Mouse (Mus musculus) limb, embryonic 12.5 days (tissue): ENCODE measurements around the gene Ttc16. TPM values are rescaled to one million over a fixed set of nuclear protein-coding genes. Genes with fewer than 3 reads are reported as not detected.

Source experiments
- ATAC-seq: fragments of 200-750 bp; cut with Nextera tagmentation; 2 replicates; pipeline ENCODE4 v1.8.0; 2017; ENCODE audit warnings: low read depth, moderate TSS enrichment; ENCODE audit not compliant: insufficient number of reproducible peaks, insufficient read depth, low FRiP score, low TSS enrichment
- H3K27ac ChIP-seq: fragments of 300-500 bp; sonication (generic); 2 replicates; pipeline ENCODE4 v1.5.1; 2016; ENCODE audit warnings: mild to moderate bottlenecking, moderate library complexity
- H3K27me3 ChIP-seq: fragments of 300-500 bp; sonication (generic); 2 replicates; pipeline ENCODE4 v1.6.1; 2016; ENCODE audit warnings: mild to moderate bottlenecking, moderate library complexity
- H3K36me3 ChIP-seq: fragments of 300-500 bp; sonication (generic); 2 replicates; pipeline ENCODE4 v1.6.1; 2016; ENCODE audit warnings: mild to moderate bottlenecking, moderate library complexity
- H3K4me1 ChIP-seq: fragments of 300-500 bp; sonication (generic); replicated peaks from 2 replicates; pipeline ENCODE4 v1.6.1; 2016
- H3K4me2 ChIP-seq: fragments of 300-500 bp; sonication (generic); 2 replicates; pipeline ENCODE4 v1.6.1; 2016; ENCODE audit warnings: mild to moderate bottlenecking, moderate library complexity
- H3K4me3 ChIP-seq: fragments of 300-500 bp; sonication (generic); replicated peaks from 2 replicates; pipeline ENCODE4 v1.5.1; 2016; ENCODE audit warnings: mild to moderate bottlenecking
- H3K9ac ChIP-seq: fragments of 300-500 bp; sonication (generic); replicated peaks from 2 replicates; pipeline ENCODE4 v1.6.1; 2016; ENCODE audit warnings: mild to moderate bottlenecking, moderate library complexity
- H3K9me3 ChIP-seq: fragments of 300-500 bp; sonication (generic); 2 replicates; pipeline ENCODE4 v1.6.1; 2016; ENCODE audit warnings: mild to moderate bottlenecking, moderate library complexity
- WGBS: fragments of 180-500 bp; shearing (Covaris S2); methylation state at CpG from one replicate; pipeline ENCODE4 v1.1.7; 2016; 5-methylcytosine and 5-hydroxymethylcytosine counted together
- polyA plus RNA-seq: library from polyadenylated mRNA; unstranded; fragments of >200 nt; fragmentation: Nextera tagmentation; extraction: Ambion mirVana; gene quantifications from 2 replicates; pipeline ENCODE4 v1.2.1, GENCODE M21; 2016

Ttc16 gene
- polyA plus RNA-seq, 1 experiment from 2014 or later = 0.35 TPM

- peak overlapping the region; percentile 87 for H3K4me2 ChIP-seq
- no peaks in the 10 kb centered on the region for H3K27me3 ChIP-seq
- H3K36me3 ChIP-seq = peaks cover 22% of the 10 kb centered on the region
- WGBS = 47% methylated on average over 11 of the region's 11 CpGs
- H3K9me3 ChIP-seq = no peaks in the 10 kb centered on the region
- peak overlapping the region; percentile 98 for H3K27ac ChIP-seq
- H3K4me3 ChIP-seq = peak overlapping the region; percentile 89; the same call in 1 of the 2 replicates
- no peak overlapping the region for H3K9ac ChIP-seq
- peaks cover 16% of the 10 kb centered on the region for H3K4me1 ChIP-seq
- no peak for ATAC-seq
Measured at GRCm38 (mm10) chr2:32714117-32714986, 61.1 kb downstream of the Ttc16 start.

- Histone ChIP-seq H3K36me3 (peaks cover 34% of the 10 kb centered on the region), H3K27me3 (no peaks in the 10 kb centered on the region), H3K27ac (peak within 1 kb of the TSS; percentile 98), H3K4me3 (peak within 1 kb of the TSS; percentile 89), H3K4me1 (peaks cover 18% of the 10 kb centered on the region), H3K9me3 (no peaks in the 10 kb centered on the region), H3K9ac (peak within 1 kb of the TSS; percentile 90), H3K4me2 (peak within 1 kb of the TSS; percentile 87)
- peak; percentile 83 for ATAC-seq
- under 1% methylated on average over 57 of the region's 79 CpGs for WGBS
Measured at GRCm38 (mm10) chr2:32712934-32713817, 62.3 kb downstream of the Ttc16 start, which contains the start of gene Cdk9. Gene Cdk9 (minus strand): TSS chr2:32713076.

- peak overlapping the region; percentile 90 for H3K9ac ChIP-seq
- H3K27ac ChIP-seq = peak overlapping the region; percentile 98
- peak; percentile 82 for ATAC-seq
- peaks cover 18% of the 10 kb centered on the region for H3K4me1 ChIP-seq
- H3K9me3 ChIP-seq = no peaks in the 10 kb centered on the region
- peak overlapping the region; percentile 89 for H3K4me3 ChIP-seq
- 1% methylated on average over 29 of the region's 44 CpGs for WGBS
- H3K27me3 ChIP-seq = no peaks in the 10 kb centered on the region
- peak overlapping the region; percentile 87 for H3K4me2 ChIP-seq
- H3K36me3 ChIP-seq = peaks cover 40% of the 10 kb centered on the region
Measured at GRCm38 (mm10) chr2:32712586-32712933, 62.9 kb downstream of the Ttc16 start.

GRCm38 (mm10) chr2:32712108-32712551 is 63.3 kb downstream of the Ttc16 start:
- peak overlapping the region; percentile 98 for H3K27ac ChIP-seq
- H3K4me3 ChIP-seq = peak overlapping the region; percentile 89
- H3K36me3 ChIP-seq = peaks cover 44% of the 10 kb centered on the region
- no peaks in the 10 kb centered on the region for H3K9me3 ChIP-seq
- ATAC-seq = peak; percentile 29; the same call in 1 of the 2 replicates
- peak overlapping the region; percentile 90 for H3K9ac ChIP-seq
- peak overlapping the region; percentile 87 for H3K4me2 ChIP-seq
- peaks cover 18% of the 10 kb centered on the region for H3K4me1 ChIP-seq
- under 1% methylated on average over 41 of the region's 41 CpGs for WGBS
- no peaks in the 10 kb centered on the region for H3K27me3 ChIP-seq

GRCm38 (mm10) chr2:32711301-32712056 is 64.0 kb downstream of the Ttc16 start:
- no peak for ATAC-seq
- H3K4me3 ChIP-seq = peak overlapping the region; percentile 89
- peaks cover 18% of the 10 kb centered on the region for H3K4me1 ChIP-seq
- H3K27ac ChIP-seq = peak overlapping the region; percentile 98
- H3K27me3 ChIP-seq = no peaks in the 10 kb centered on the region
- peak overlapping the region; percentile 90 for H3K9ac ChIP-seq
- WGBS = 23% methylated on average over 9 of the region's 9 CpGs
- H3K9me3 ChIP-seq = no peaks in the 10 kb centered on the region
- H3K36me3 ChIP-seq = peaks cover 51% of the 10 kb centered on the region
- peak overlapping the region; percentile 87 for H3K4me2 ChIP-seq

GRCm38 (mm10) chr2:32710425-32710824 is 65.0 kb downstream of the Ttc16 start:
- no peak for ATAC-seq
- no peak overlapping the region for H3K9ac ChIP-seq

GRCm38 (mm10) chr2:32709521-32710137 is 65.8 kb downstream of the Ttc16 start:
- ATAC-seq = no peak
- Histone ChIP-seq H3K9me3 (no peaks in the 10 kb centered on the region), H3K27ac (no peak overlapping the region), H3K36me3 (peaks cover 69% of the 10 kb centered on the region), H3K4me2 (no peak overlapping the region), H3K4me1 (peaks cover 18% of the 10 kb centered on the region), H3K9ac (no peak overlapping the region), H3K4me3 (no peak overlapping the region), H3K27me3 (no peaks in the 10 kb centered on the region)
- WGBS = 95% methylated on average over 20 of the region's 20 CpGs

More at GRCm38 (mm10) chr2:32710425-32710824, 65.0 kb downstream of the Ttc16 start:
- Histone ChIP-seq H3K27ac (no peak overlapping the region), H3K4me2 (no peak overlapping the region), H3K27me3 (no peaks in the 10 kb centered on the region), H3K4me1 (peaks cover 18% of the 10 kb centered on the region), H3K36me3 (peaks cover 61% of the 10 kb centered on the region), H3K4me3 (no peak overlapping the region), H3K9me3 (no peaks in the 10 kb centered on the region)
- 90% methylated on average over 5 of the region's 5 CpGs for WGBS

GRCm38 (mm10) chr2:32708643-32709042 is 66.8 kb downstream of the Ttc16 start:
- Histone ChIP-seq H3K4me1 (peaks cover 12% of the 10 kb centered on the region), H3K27me3 (no peaks in the 10 kb centered on the region), H3K36me3 (peaks cover 79% of the 10 kb centered on the region), H3K9me3 (no peaks in the 10 kb centered on the region), H3K27ac (no peak overlapping the region), H3K9ac (no peak overlapping the region), H3K4me3 (no peak overlapping the region), H3K4me2 (no peak overlapping the region)
- no peak for ATAC-seq
- 56% methylated on average over 3 of the region's 3 CpGs for WGBS
